Mouse (Mus musculus): ENCODE data around the gene Erbb2. TPM values are rescaled to one million over a fixed set of nuclear protein-coding genes. Genes with fewer than 3 reads are reported as not detected.
A peak's percentile ranks its signal among the peaks of the same experiment; 100 is the strongest.
"Not testable (repeated sequence)": the region's sequence is repeated elsewhere in the genome, so short reads cannot be mapped to it uniquely, and the experiment has no call there.

Erbb2 gene
- polyA plus RNA-seq, 1 experiment from 2014 or later = 54.9 TPM

GRCm38 (mm10) chr11:98373244-98373643, 39.0 kb upstream of the Erbb2 start:
- WGBS = 91% methylated on average over 6 of the region's 6 CpGs
- H3K4me1 ChIP-seq (ENCODE audit: insufficient read depth, low read length) = 0 out of 2 replicates have a peak, but pooled peaks cover 3% of the 10 kb centered on the region
- H3K27me3 ChIP-seq (ENCODE audit: insufficient read depth, low read length) = no peaks in the 10 kb centered on the region
- H3K9me3 ChIP-seq (ENCODE audit: low read length) = no peaks in the 10 kb centered on the region
- no peak overlapping the region for H3K27ac ChIP-seq (ENCODE audit: low read length)
- peaks cover 34% of the 10 kb centered on the region for H3K36me3 ChIP-seq (ENCODE audit: insufficient read depth, low read length)
- ATAC-seq (ENCODE audit: low FRiP score, low TSS enrichment) = no peak
- H3K4me3 ChIP-seq (ENCODE audit: low read length) = no peak overlapping the region
- H3K9ac ChIP-seq (replicated peaks; ENCODE audit: low read length) = no peak overlapping the region
- H3K4me2 ChIP-seq (replicated peaks; ENCODE audit: low read depth, low read length) = no peak overlapping the region

DNA sequence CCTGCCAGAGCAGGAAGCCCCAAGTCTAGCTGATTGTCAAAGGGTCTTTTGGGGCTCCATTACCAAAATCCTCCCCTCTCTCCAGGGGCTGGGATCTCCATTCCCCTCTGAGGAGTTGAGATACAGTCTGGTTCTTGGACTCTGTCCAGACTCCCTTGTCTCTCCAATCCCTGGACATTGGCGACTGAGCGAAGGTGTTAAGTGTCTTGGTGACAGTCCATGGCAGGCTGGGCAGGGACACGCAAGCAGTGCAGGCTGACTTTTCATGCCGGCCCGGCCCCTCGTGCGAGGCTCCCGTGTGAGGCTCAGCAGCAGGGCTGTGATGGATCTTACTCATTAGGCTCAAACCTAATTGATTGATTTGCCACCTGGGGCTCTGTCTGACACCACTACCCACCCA, 38.0 kb upstream of the Erbb2 start:
- no peaks in the 10 kb centered on the region for H3K9me3 ChIP-seq (ENCODE audit: low read length)
- H3K27me3 ChIP-seq (ENCODE audit: insufficient read depth, low read length) = no peaks in the 10 kb centered on the region
- H3K4me2 ChIP-seq (replicated peaks; ENCODE audit: low read depth, low read length) = no peak overlapping the region
- 0 out of 2 replicates have a peak, but pooled peaks cover 3% of the 10 kb centered on the region for H3K4me1 ChIP-seq (ENCODE audit: insufficient read depth, low read length)
- H3K27ac ChIP-seq (ENCODE audit: low read length) = no peak overlapping the region
- peaks cover 45% of the 10 kb centered on the region for H3K36me3 ChIP-seq (ENCODE audit: insufficient read depth, low read length)
- no peak overlapping the region for H3K4me3 ChIP-seq (ENCODE audit: low read length)
- 75% methylated on average over 8 of the region's 8 CpGs for WGBS
- no peak for ATAC-seq (ENCODE audit: low FRiP score, low TSS enrichment)
- H3K9ac ChIP-seq (replicated peaks; ENCODE audit: low read length) = no peak overlapping the region

DNA sequence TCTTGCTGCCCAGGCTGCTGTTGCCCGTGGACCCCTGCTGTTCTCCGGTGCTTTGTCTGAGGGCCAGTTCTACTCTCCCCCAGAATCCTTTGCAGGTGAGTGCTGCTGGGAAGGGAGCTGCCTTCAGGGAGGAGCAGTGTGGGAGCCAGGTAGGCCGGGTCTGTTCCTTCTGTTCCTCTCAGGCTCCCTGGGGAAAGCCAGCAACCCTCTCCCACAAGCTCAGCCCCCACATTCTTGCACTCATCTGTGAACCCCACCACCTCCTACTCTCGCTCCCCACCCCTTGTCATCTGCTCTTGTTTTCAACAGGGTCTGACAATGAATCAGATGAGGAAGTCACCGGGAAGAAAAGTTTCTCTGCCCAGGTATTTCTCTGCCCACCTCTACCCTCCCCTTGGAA, 35.5 kb upstream of the Erbb2 start:
- H3K27me3 ChIP-seq (ENCODE audit: insufficient read depth, low read length) = no peaks in the 10 kb centered on the region
- no peak overlapping the region for H3K9ac ChIP-seq (replicated peaks; ENCODE audit: low read length)
- 75% methylated on average over 5 of the region's 5 CpGs for WGBS
- H3K36me3 ChIP-seq (ENCODE audit: insufficient read depth, low read length) = peaks cover 56% of the 10 kb centered on the region
- H3K9me3 ChIP-seq (ENCODE audit: low read length) = no peaks in the 10 kb centered on the region
- no peak for ATAC-seq (ENCODE audit: low FRiP score, low TSS enrichment)
- no peak overlapping the region for H3K4me3 ChIP-seq (ENCODE audit: low read length)
- no peak overlapping the region for H3K27ac ChIP-seq (ENCODE audit: low read length)
- no peaks in the 10 kb centered on the region for H3K4me1 ChIP-seq (ENCODE audit: insufficient read depth, low read length)
- H3K4me2 ChIP-seq (replicated peaks; ENCODE audit: low read depth, low read length) = no peak overlapping the region

DNA sequence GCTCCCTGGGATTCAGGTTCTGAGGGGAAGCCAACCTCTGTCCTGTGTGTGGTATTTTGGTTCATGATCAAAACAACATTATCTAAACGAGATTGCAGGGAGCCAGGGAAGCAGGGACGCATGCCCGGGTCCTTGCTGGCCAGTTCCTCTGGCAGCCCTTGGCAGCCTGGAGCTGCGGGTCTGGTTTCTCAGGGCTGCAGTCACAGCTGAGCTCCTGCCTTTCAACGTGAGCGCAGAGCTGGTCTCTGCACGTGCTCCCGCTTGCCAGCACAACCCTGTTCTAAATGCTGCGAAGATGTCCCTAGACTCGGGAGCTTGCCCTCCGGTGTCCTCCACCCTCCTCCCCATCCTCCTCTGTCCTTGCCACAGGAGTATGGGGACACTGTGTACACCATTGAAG, 34.5 kb upstream of the Erbb2 start:
- 81% methylated on average over 11 of the region's 11 CpGs for WGBS
- Histone ChIP-seq H3K9ac (replicated peaks; ENCODE audit: low read length) (no peak overlapping the region), H3K27me3 (ENCODE audit: insufficient read depth, low read length) (no peaks in the 10 kb centered on the region), H3K4me3 (ENCODE audit: low read length) (no peak overlapping the region), H3K9me3 (ENCODE audit: low read length) (no peaks in the 10 kb centered on the region), H3K27ac (ENCODE audit: low read length) (no peak overlapping the region), H3K4me2 (replicated peaks; ENCODE audit: low read depth, low read length) (no peak overlapping the region), H3K36me3 (ENCODE audit: insufficient read depth, low read length) (peaks cover 56% of the 10 kb centered on the region), H3K4me1 (ENCODE audit: insufficient read depth, low read length) (no peaks in the 10 kb centered on the region)
- no peak for ATAC-seq (ENCODE audit: low FRiP score, low TSS enrichment)

GRCm38 (mm10) chr11:98379379-98379778, 32.9 kb upstream of the Erbb2 start:
- no peak overlapping the region for H3K4me3 ChIP-seq (ENCODE audit: low read length)
- no peaks in the 10 kb centered on the region; the same call in 1 of the 2 replicates for H3K27me3 ChIP-seq (ENCODE audit: insufficient read depth, low read length)
- H3K27ac ChIP-seq (ENCODE audit: low read length) = no peak overlapping the region
- H3K9me3 ChIP-seq (ENCODE audit: low read length) = no peaks in the 10 kb centered on the region
- no peak for ATAC-seq (ENCODE audit: low FRiP score, low TSS enrichment)
- H3K4me1 ChIP-seq (ENCODE audit: insufficient read depth, low read length) = 0 out of 2 replicates have a peak, but pooled peaks cover 4% of the 10 kb centered on the region
- WGBS = 86% methylated on average over 7 of the region's 7 CpGs
- H3K4me2 ChIP-seq (replicated peaks; ENCODE audit: low read depth, low read length) = no peak overlapping the region
- no peak overlapping the region for H3K9ac ChIP-seq (replicated peaks; ENCODE audit: low read length)
- H3K36me3 ChIP-seq (ENCODE audit: insufficient read depth, low read length) = peaks cover 56% of the 10 kb centered on the region

DNA sequence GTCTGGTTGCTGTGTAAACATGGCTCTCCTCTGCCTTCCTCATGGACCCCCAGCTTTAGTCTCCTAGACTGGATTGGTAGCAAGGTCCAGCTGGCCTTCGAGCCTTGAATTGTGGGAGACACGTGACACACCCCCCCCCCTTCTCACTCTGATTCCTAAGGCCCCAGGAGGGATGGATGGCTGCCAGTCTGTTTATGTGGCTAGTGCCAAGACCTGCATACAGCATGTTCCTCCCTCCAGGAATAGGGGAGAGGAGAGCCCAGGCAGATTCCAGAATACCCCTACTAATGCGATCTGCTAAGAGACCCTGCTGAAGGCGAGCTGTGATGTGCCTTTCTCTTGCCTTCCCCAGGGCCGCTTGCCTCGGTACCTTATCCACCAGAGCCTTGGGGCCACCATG, 32.2 kb upstream of the Erbb2 start:
- Histone ChIP-seq H3K36me3 (ENCODE audit: insufficient read depth, low read length) (peaks cover 51% of the 10 kb centered on the region), H3K4me2 (replicated peaks; ENCODE audit: low read depth, low read length) (no peak overlapping the region), H3K27ac (ENCODE audit: low read length) (no peak overlapping the region), H3K27me3 (ENCODE audit: insufficient read depth, low read length) (peaks cover 3% of the 10 kb centered on the region; the same call in 1 of the 2 replicates), H3K4me3 (ENCODE audit: low read length) (no peak overlapping the region), H3K9me3 (ENCODE audit: low read length) (no peaks in the 10 kb centered on the region), H3K9ac (replicated peaks; ENCODE audit: low read length) (no peak overlapping the region), H3K4me1 (ENCODE audit: insufficient read depth, low read length) (0 out of 2 replicates have a peak, but pooled peaks cover 4% of the 10 kb centered on the region)
- no peak for ATAC-seq (ENCODE audit: low FRiP score, low TSS enrichment)
- WGBS = 76% methylated on average over 6 of the region's 6 CpGs

- no peak overlapping the region for H3K27ac ChIP-seq (ENCODE audit: low read length)
- 90% methylated on average over 2 of the region's 2 CpGs for WGBS
- H3K9me3 ChIP-seq (ENCODE audit: low read length) = no peaks in the 10 kb centered on the region
- H3K9ac ChIP-seq (replicated peaks; ENCODE audit: low read length) = no peak overlapping the region
- peaks cover 37% of the 10 kb centered on the region for H3K36me3 ChIP-seq (ENCODE audit: insufficient read depth, low read length)
- no peak overlapping the region for H3K4me3 ChIP-seq (ENCODE audit: low read length)
- H3K4me2 ChIP-seq (replicated peaks; ENCODE audit: low read depth, low read length) = no peak overlapping the region
- H3K27me3 ChIP-seq (ENCODE audit: insufficient read depth, low read length) = peaks cover 13% of the 10 kb centered on the region
- peaks cover 9% of the 10 kb centered on the region; the same call in 1 of the 2 replicates for H3K4me1 ChIP-seq (ENCODE audit: insufficient read depth, low read length)
- ATAC-seq (ENCODE audit: low FRiP score, low TSS enrichment) = no peak
Measured at GRCm38 (mm10) chr11:98381651-98382050, 30.6 kb upstream of the Erbb2 start.

DNA sequence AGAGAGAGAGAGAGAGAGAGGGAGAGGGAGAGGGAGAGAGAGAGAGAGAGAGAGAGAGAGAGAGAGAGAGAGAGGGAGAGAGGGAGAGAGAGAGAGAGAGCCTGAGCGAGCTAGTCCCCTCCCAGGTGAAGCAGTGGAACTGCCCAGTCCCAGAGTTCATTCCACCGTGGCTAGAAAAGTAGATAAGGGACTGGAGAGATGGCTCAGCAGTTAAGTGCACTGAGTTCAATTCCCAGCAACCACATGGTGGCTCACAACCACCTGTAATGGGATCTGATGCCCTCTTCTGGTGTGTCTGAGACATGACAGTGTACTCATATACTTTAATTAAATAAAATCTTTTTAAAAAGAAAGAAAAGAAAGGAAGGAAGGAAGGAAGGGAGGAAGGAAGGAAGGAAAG, 29.9 kb upstream of the Erbb2 start:
- not testable (repeated sequence) for H3K4me2 ChIP-seq (replicated peaks; ENCODE audit: low read depth, low read length); H3K9me3 ChIP-seq (ENCODE audit: low read length); H3K4me3 ChIP-seq (ENCODE audit: low read length); ATAC-seq (ENCODE audit: low FRiP score, low TSS enrichment); H3K27ac ChIP-seq (ENCODE audit: low read length); H3K9ac ChIP-seq (replicated peaks; ENCODE audit: low read length)
- Histone ChIP-seq H3K4me1 (ENCODE audit: insufficient read depth, low read length) (peaks cover 12% of the 10 kb centered on the region; the same call in 1 of the 2 replicates), H3K27me3 (ENCODE audit: insufficient read depth, low read length) (peaks cover 21% of the 10 kb centered on the region), H3K36me3 (ENCODE audit: insufficient read depth, low read length) (peaks cover 30% of the 10 kb centered on the region)
- WGBS = 29% methylated on average over 2 of the region's 2 CpGs

DNA sequence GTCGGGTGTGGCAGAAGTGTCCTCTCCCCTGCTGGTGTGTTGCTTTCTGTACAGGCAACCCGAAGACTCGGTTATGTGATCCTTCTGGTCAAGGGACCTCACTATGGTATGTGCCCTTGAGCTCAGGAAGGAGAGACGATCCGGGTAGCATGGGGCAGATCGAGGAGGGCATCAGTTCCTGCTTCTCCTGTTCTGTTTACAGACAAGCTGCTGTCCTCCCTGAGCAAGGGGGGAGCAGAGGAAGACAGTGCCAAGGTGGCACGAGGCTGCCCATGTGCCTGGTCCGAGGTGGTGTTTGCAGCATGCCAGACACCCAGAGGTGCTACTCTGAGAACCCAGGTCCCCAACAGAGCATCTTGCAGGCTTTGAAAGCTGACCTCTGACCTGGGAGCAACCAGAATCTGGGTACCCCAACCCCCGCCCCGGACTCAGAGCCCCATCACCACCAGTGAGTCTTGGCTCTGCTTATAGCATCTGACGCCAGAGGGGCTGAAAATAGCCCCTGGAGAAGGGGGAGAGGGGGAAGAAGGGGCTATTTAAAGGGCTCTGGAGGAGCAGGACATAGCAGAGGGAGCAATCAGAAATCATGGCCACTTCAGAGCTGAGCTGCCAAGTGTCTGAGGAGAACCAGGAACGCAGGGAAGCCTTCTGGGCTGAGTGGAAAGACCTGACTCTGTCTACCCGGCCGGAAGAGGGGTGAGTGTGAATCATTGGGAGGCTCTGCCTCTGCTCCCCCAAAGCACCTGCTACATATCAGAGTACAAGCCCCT, 28.8 kb upstream of the Erbb2 start, which contains the start of gene Tcap:
TSS of gene Tcap (plus strand) at position 551 of the 770 bp plus-strand sequence.
- H3K9me3 ChIP-seq (ENCODE audit: low read length) = no peaks in the 10 kb centered on the region
- no peak within 1 kb of the TSS for H3K4me3 ChIP-seq (ENCODE audit: low read length)
- peak; percentile 24; the same call in 1 of the 2 replicates for ATAC-seq (ENCODE audit: low FRiP score, low TSS enrichment)
- no peak within 1 kb of the TSS for H3K9ac ChIP-seq (replicated peaks; ENCODE audit: low read length)
- peak within 1 kb of the TSS; percentile 54 for H3K27ac ChIP-seq (ENCODE audit: low read length)
- 50% methylated on average over 14 of the region's 14 CpGs for WGBS
- H3K27me3 ChIP-seq (ENCODE audit: insufficient read depth, low read length) = peaks cover 27% of the 10 kb centered on the region
- H3K4me1 ChIP-seq (ENCODE audit: insufficient read depth, low read length) = peaks cover 14% of the 10 kb centered on the region; the same call in 1 of the 2 replicates
- peaks cover 20% of the 10 kb centered on the region for H3K36me3 ChIP-seq (ENCODE audit: insufficient read depth, low read length)
- no peak within 1 kb of the TSS for H3K4me2 ChIP-seq (replicated peaks; ENCODE audit: low read depth, low read length)

- H3K4me2 ChIP-seq (replicated peaks; ENCODE audit: low read depth, low read length) = no peak overlapping the region
- peak overlapping the region; percentile 54 for H3K27ac ChIP-seq (ENCODE audit: low read length)
- no peak for ATAC-seq (ENCODE audit: low FRiP score, low TSS enrichment)
- WGBS = 73% methylated on average over 20 of the region's 20 CpGs
- no peak overlapping the region for H3K4me3 ChIP-seq (ENCODE audit: low read length)
- H3K4me1 ChIP-seq (ENCODE audit: insufficient read depth, low read length) = peaks cover 21% of the 10 kb centered on the region
- H3K9me3 ChIP-seq (ENCODE audit: low read length) = no peaks in the 10 kb centered on the region
- H3K27me3 ChIP-seq (ENCODE audit: insufficient read depth, low read length) = peaks cover 27% of the 10 kb centered on the region
- no peak overlapping the region for H3K9ac ChIP-seq (replicated peaks; ENCODE audit: low read length)
- peaks cover 12% of the 10 kb centered on the region for H3K36me3 ChIP-seq (ENCODE audit: insufficient read depth, low read length)
Measured at GRCm38 (mm10) chr11:98384216-98384615, 28.1 kb upstream of the Erbb2 start.
